Comparison of ENCODE assay signal across 10 mouse cellular contexts in genomic region chr12:113097040-113097439, GRCm38 (mm10). TPM values are rescaled to one million over a fixed set of nuclear protein-coding genes. Genes with fewer than 3 reads are reported as not detected.
A peak's percentile ranks its signal among the peaks of the same experiment; 100 is the strongest.
DNase-seq lines count a peak whose midpoint lies in the region; ATAC-seq lines count a peak whose summit lies in the region.
"Had no signal": no experiment of that assay in that cellular context is flagged by ENCODE, and none has a peak within 500 bp of the region (broad histone marks: within the 10 kb centered on the region; RNA-seq: fewer than 3 reads in every experiment).

No protein-coding gene starts in this region.

- no peak overlapping the region for H3K4me2 ChIP-seq in lung, embryonic 16.5 days (ENCODE audit: low read depth, low read length)
- H3K4me2 ChIP-seq in limb, embryonic 12.5 days = peak overlapping the region; percentile 80

- H3K9ac ChIP-seq in lung, embryonic 16.5 days (ENCODE audit: low read length) = peak overlapping the region; percentile 99; the same call in 1 of the 2 replicates
- H3K9ac ChIP-seq in limb, embryonic 12.5 days (replicated peaks) = no peak overlapping the region

- H3K4me3 ChIP-seq in lung, embryonic 16.5 days (ENCODE audit: low read length) = no peak overlapping the region
- H3K4me3 ChIP-seq in limb, embryonic 12.5 days (replicated peaks) = peak overlapping the region; percentile 99; the same call in 1 of the 2 replicates

- H3K27ac ChIP-seq in lung, embryonic 16.5 days (ENCODE audit: low read length) = no peak overlapping the region
- H3K27ac ChIP-seq in limb, embryonic 12.5 days = no peak overlapping the region

- peaks cover 29% of the 10 kb centered on the region for H3K4me1 ChIP-seq in lung, embryonic 16.5 days (replicated peaks; ENCODE audit: control insufficient read depth, insufficient read depth, low read length)
- peaks cover 31% of the 10 kb centered on the region for H3K4me1 ChIP-seq in limb, embryonic 12.5 days (replicated peaks)

- 78% methylated on average over 5 of the region's 5 CpGs for WGBS in lung, embryonic 16.5 days
- 87% methylated on average over 5 of the region's 5 CpGs for WGBS in limb, embryonic 12.5 days

- intact Hi-C loops in left cerebral cortex, postnatal 36 days (cut with DNase I) = no loop called here

- no peaks in the 10 kb centered on the region for H3K27me3 ChIP-seq in lung, embryonic 16.5 days (ENCODE audit: control insufficient read depth, insufficient read depth, low read depth, low read length)
- no peaks in the 10 kb centered on the region for H3K27me3 ChIP-seq in limb, embryonic 12.5 days

- H3K36me3 ChIP-seq in lung, embryonic 16.5 days (ENCODE audit: control insufficient read depth, insufficient read depth, low read length) = no peaks in the 10 kb centered on the region
- peaks cover 14% of the 10 kb centered on the region for H3K36me3 ChIP-seq in limb, embryonic 12.5 days

- DNase-seq in cerebellum, adult 18-20 months = peak; percentile 31 to 37
- no peak for DNase-seq in cerebellum, adult 11 months
- no peak for DNase-seq in lung, postnatal 10 days
- DNase-seq in adrenal gland, postnatal 25 days = no peak
- DNase-seq in gastrocnemius, postnatal 4 days (ENCODE audit: low spot score in 2 of 2) = no peak
- DNase-seq in left cerebral cortex, postnatal 36 days (ENCODE audit: low spot score in 2 of 2) = no peak
- DNase-seq: kidney, postnatal 4 days had no signal

- 0 out of 2 replicates have a peak, but pooled peaks have one; percentile 3 for ATAC-seq in lung, embryonic 16.5 days (ENCODE audit: low read depth)
- no peak for ATAC-seq in limb, embryonic 12.5 days (ENCODE audit: insufficient number of reproducible peaks, insufficient read depth, low FRiP score, low TSS enrichment, low read depth)

- no peaks in the 10 kb centered on the region for H3K9me3 ChIP-seq in lung, embryonic 16.5 days (ENCODE audit: control insufficient read depth, low read length)
- H3K9me3 ChIP-seq in limb, embryonic 12.5 days = no peaks in the 10 kb centered on the region

RNA-seq across cellular contexts. Expression of gene Mta1, which starts 1.0 kb away (rescaled TPM):
- 11.2 and 12.2 TPM in 2 replicates for polyA plus RNA-seq in lung, embryonic 16.5 days (2015; fragmentation: Nextera tagmentation; extraction: Ambion mirVana)
- 19.3 and 20.5 TPM in 2 replicates for polyA plus RNA-seq in limb, embryonic 12.5 days (2016; fragmentation: Nextera tagmentation; extraction: Ambion mirVana)
- 104 and 109 TPM in 2 replicates for total RNA-seq in adrenal gland, postnatal 25 days (2021)
- total RNA-seq in gastrocnemius, postnatal 4 days (2021) = 10 to 100 TPM; 68.8 to 71.8 TPM
- 10 to 100 TPM; 79.8 to 80.2 TPM for total RNA-seq in left cerebral cortex, postnatal 36 days (2021)

RNA-seq across cellular contexts. Expression of gene Tex22, which starts 22.7 kb away (rescaled TPM):
- 0.15 TPM in 1 of 2 replicates, not detected in the other for polyA plus RNA-seq in lung, embryonic 16.5 days (2015; fragmentation: Nextera tagmentation; extraction: Ambion mirVana)
- not detected in 2 replicates for polyA plus RNA-seq in limb, embryonic 12.5 days (2016; fragmentation: Nextera tagmentation; extraction: Ambion mirVana)
- 0.67 TPM in 1 of 2 replicates, not detected in the other for total RNA-seq in adrenal gland, postnatal 25 days (2021)
- 1 to 10 TPM in 1 of 2 experiments, under 1 TPM in 1; 0.65 to 1.0 TPM for total RNA-seq in gastrocnemius, postnatal 4 days (2021)
- total RNA-seq in left cerebral cortex, postnatal 36 days (2021) = under 1 TPM; 0.35 to 0.52 TPM
- polyA plus RNA-seq: erythroblast, embryonic 14.5 days had no signal

RNA-seq across cellular contexts. Expression of gene Crip2, which starts 43.0 kb away (rescaled TPM):
- 550 and 593 TPM in 2 replicates for polyA plus RNA-seq in lung, embryonic 16.5 days (2015; fragmentation: Nextera tagmentation; extraction: Ambion mirVana)
- polyA plus RNA-seq in limb, embryonic 12.5 days (2016; fragmentation: Nextera tagmentation; extraction: Ambion mirVana) = 51.4 and 53.7 TPM in 2 replicates
- 65.9 and 69.0 TPM in 2 replicates for total RNA-seq in adrenal gland, postnatal 25 days (2021)
- 100 to 1,000 TPM; 141 to 153 TPM for total RNA-seq in gastrocnemius, postnatal 4 days (2021)
- 100 to 1,000 TPM; 154 to 164 TPM for total RNA-seq in left cerebral cortex, postnatal 36 days (2021)

RNA-seq across cellular contexts. Expression of gene Crip1, which starts 49.1 kb away (rescaled TPM):
- 565 and 642 TPM in 2 replicates for polyA plus RNA-seq in lung, embryonic 16.5 days (2015; fragmentation: Nextera tagmentation; extraction: Ambion mirVana)
- 71.0 and 73.2 TPM in 2 replicates for polyA plus RNA-seq in limb, embryonic 12.5 days (2016; fragmentation: Nextera tagmentation; extraction: Ambion mirVana)
- 28.9 and 30.2 TPM in 2 replicates for total RNA-seq in adrenal gland, postnatal 25 days (2021)
- total RNA-seq in gastrocnemius, postnatal 4 days (2021) = 100 to 1,000 TPM; 331 to 336 TPM
- 10 to 100 TPM; 12.9 to 14.2 TPM for total RNA-seq in left cerebral cortex, postnatal 36 days (2021)

RNA-seq across cellular contexts. Expression of gene Tedc1, which starts 59.2 kb away (rescaled TPM):
- polyA plus RNA-seq in lung, embryonic 16.5 days (2015; fragmentation: Nextera tagmentation; extraction: Ambion mirVana) = 31.4 and 34.5 TPM in 2 replicates
- polyA plus RNA-seq in limb, embryonic 12.5 days (2016; fragmentation: Nextera tagmentation; extraction: Ambion mirVana) = 44.1 and 44.6 TPM in 2 replicates
- 1.4 and 2.5 TPM in 2 replicates for total RNA-seq in adrenal gland, postnatal 25 days (2021)
- total RNA-seq in gastrocnemius, postnatal 4 days (2021) = 1 to 10 TPM; 6.4 TPM
- total RNA-seq in left cerebral cortex, postnatal 36 days (2021) = 1 to 10 TPM; 1.5 to 2.1 TPM

Comparison
In these comparisons a context has a peak if more than half of its experiments do, and no peak if none do; other contexts are left out.
1. DNase-seq: peak in cerebellum, adult 18-20 months (2 of 2); none in cerebellum, adult 11 months (single experiment), lung, postnatal 10 days (single experiment), adrenal gland, postnatal 25 days (single experiment), gastrocnemius, postnatal 4 days (0 of 2) and left cerebral cortex, postnatal 36 days (0 of 2).